Mouse (Mus musculus): ENCODE data around the gene Ifnlr1.
"Not testable (repeated sequence)": the region's sequence is repeated elsewhere in the genome, so short reads cannot be mapped to it uniquely, and the experiment has no call there.

Gene Ifnlr1

GRCm38 (mm10) chr4:135685906-135686567, at the start of gene Ifnlr1:
Gene Ifnlr1, plus strand, starts transcription at chr4:135686287.
- in situ Hi-C loops (cut with MseI, MboI): no loop called here

- in situ Hi-C loops (cut with MseI, MboI): not testable (repeated sequence)
Observed at GRCm38 (mm10) chr4:135641302-135642079, 44.6 kb upstream of the Ifnlr1 start.

GRCm38 (mm10) chr4:135645022-135645637, 41.0 kb upstream of the Ifnlr1 start:
- in situ Hi-C loops (cut with MseI, MboI): no loop called here

GRCm38 (mm10) chr4:135652966-135653607, 33.0 kb upstream of the Ifnlr1 start:
- in situ Hi-C loops (cut with MseI, MboI): no loop called here

GRCm38 (mm10) chr4:135653956-135654355, 32.1 kb upstream of the Ifnlr1 start:
- in situ Hi-C loops (cut with MseI, MboI): no loop called here

- in situ Hi-C loops (cut with MseI, MboI): no loop called here
Observed at GRCm38 (mm10) chr4:135655499-135655898, 30.6 kb upstream of the Ifnlr1 start.

- in situ Hi-C loops (cut with MseI, MboI): no loop called here
Observed at GRCm38 (mm10) chr4:135656094-135656589, 29.9 kb upstream of the Ifnlr1 start.

- in situ Hi-C loops (cut with MseI, MboI): no loop called here
Observed at GRCm38 (mm10) chr4:135658484-135658883, 27.6 kb upstream of the Ifnlr1 start.

GRCm38 (mm10) chr4:135658899-135659298, 27.2 kb upstream of the Ifnlr1 start:
- in situ Hi-C loops (cut with MseI, MboI): no loop called here

GRCm38 (mm10) chr4:135661082-135661809, 24.8 kb upstream of the Ifnlr1 start:
- in situ Hi-C loops (cut with MseI, MboI): no loop called here

- in situ Hi-C loops (cut with MseI, MboI): no loop called here
Observed at GRCm38 (mm10) chr4:135661994-135662393, 24.1 kb upstream of the Ifnlr1 start.

- in situ Hi-C loops (cut with MseI, MboI): loop anchor here (5.0 kb wide), 1 partner anchor 147 kb away; no protein-coding TSS in a partner anchor
Observed at GRCm38 (mm10) chr4:135664656-135665055, 21.4 kb upstream of the Ifnlr1 start.

- in situ Hi-C loops (cut with MseI, MboI): loop anchor here (5.0 kb wide), 1 partner anchor 149 kb away; no protein-coding TSS in a partner anchor
Observed at GRCm38 (mm10) chr4:135666192-135666975, 19.7 kb upstream of the Ifnlr1 start.

- in situ Hi-C loops (cut with MseI, MboI): loop anchor here (5.0 kb wide), 1 partner anchor 150 kb away; no protein-coding TSS in a partner anchor
Observed at GRCm38 (mm10) chr4:135667266-135667844, 18.7 kb upstream of the Ifnlr1 start.

- in situ Hi-C loops (cut with MseI, MboI): no loop called here
Observed at GRCm38 (mm10) chr4:135673507-135673906, 12.6 kb upstream of the Ifnlr1 start.

- in situ Hi-C loops (cut with MseI, MboI): no loop called here
Observed at GRCm38 (mm10) chr4:135674993-135675392, 11.1 kb upstream of the Ifnlr1 start.

GRCm38 (mm10) chr4:135676476-135676875, 9.6 kb upstream of the Ifnlr1 start:
- in situ Hi-C loops (cut with MseI, MboI): no loop called here

- in situ Hi-C loops (cut with MseI, MboI): no loop called here
Observed at GRCm38 (mm10) chr4:135679316-135679715, 6.8 kb upstream of the Ifnlr1 start.

GRCm38 (mm10) chr4:135681789-135682188, 4.3 kb upstream of the Ifnlr1 start:
- in situ Hi-C loops (cut with MseI, MboI): no loop called here

- in situ Hi-C loops (cut with MseI, MboI): no loop called here
Observed at GRCm38 (mm10) chr4:135683553-135683952, 2.5 kb upstream of the Ifnlr1 start.
